Mouse (Mus musculus): ENCODE measurements around the gene Ube2e2. TPM values are rescaled to one million over a fixed set of nuclear protein-coding genes. Genes with fewer than 3 reads are reported as not detected.

Ube2e2 gene
- total and polyA plus RNA-seq, 3 experiments = not detected

DNA sequence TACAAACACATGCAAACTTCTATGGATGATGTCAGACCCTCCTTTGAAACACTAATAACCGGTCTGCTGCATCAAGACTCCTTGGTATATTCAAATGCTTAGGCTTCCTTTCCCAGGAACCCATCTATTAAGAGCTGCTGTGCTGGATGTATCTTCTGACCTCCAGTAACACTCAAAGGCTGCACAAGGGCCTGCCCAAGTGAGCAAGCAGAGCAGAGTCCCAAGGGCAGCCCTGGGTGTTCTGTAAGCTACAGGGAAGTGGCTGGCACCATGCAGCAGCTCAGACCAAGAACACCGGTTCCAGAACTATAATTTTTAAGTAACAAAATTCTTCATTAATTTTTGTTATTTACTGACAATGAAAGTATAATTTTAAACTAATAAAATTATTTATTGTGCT is 139.5 kb downstream of the Ube2e2 start:
- TF ChIP-seq TBP (IDR thresholded peaks at IDR 0.05; ENCODE audit: low read depth, low read length) = no peak
- TF ChIP-seq GATA1 (IDR thresholded peaks at IDR 0.05; ENCODE audit: low read depth, low read length) = no peak
- TF ChIP-seq E2F4 (IDR thresholded peaks at IDR 0.05; ENCODE audit: borderline replicate concordance, low read depth, low read length) = no peak
- no peak for TF ChIP-seq MEF2A (IDR thresholded peaks at IDR 0.05; ENCODE audit: extremely low read depth, insufficient replicate concordance, low read depth, low read length, poor library complexity, severe bottlenecking)
- TF ChIP-seq NELFE (IDR thresholded peaks at IDR 0.05; ENCODE audit: low read depth, low read length) = no peak
- TF ChIP-seq RCOR1 (IDR thresholded peaks at IDR 0.05; ENCODE audit: low read depth, low read length) = no peak
- no peak for TF ChIP-seq SIN3A (IDR thresholded peaks at IDR 0.05; ENCODE audit: low read length)
- TF ChIP-seq TAL1 (IDR thresholded peaks at IDR 0.05; ENCODE audit: low read length) = no peak
- TF ChIP-seq USF2 (IDR thresholded peaks at IDR 0.05; ENCODE audit: borderline replicate concordance in 1 of 2, insufficient read depth in 1 of 2, low read depth in 1 of 2, low read length in 2 of 2) = no peak
- TF ChIP-seq BHLHE40 (IDR thresholded peaks at IDR 0.05; ENCODE audit: borderline replicate concordance, low read depth, low read length) = no peak
- TF ChIP-seq CTCF (IDR thresholded peaks at IDR 0.05 in 2 of 3, conservative IDR thresholded peaks at IDR 0.05 in 1 of 3; ENCODE audit: control insufficient read depth in 1 of 3, insufficient read depth in 1 of 3, low read depth in 2 of 3, low read length in 3 of 3, poor library complexity in 1 of 3, severe bottlenecking in 1 of 3) = no peak
- no peak for TF ChIP-seq POLR2AphosphoS5 (IDR thresholded peaks at IDR 0.05; ENCODE audit: borderline replicate concordance, low read depth, low read length)
- no peak for TF ChIP-seq SMC3 (IDR thresholded peaks at IDR 0.05; ENCODE audit: low read depth, low read length)
- TF ChIP-seq CHD1 (IDR thresholded peaks at IDR 0.05; ENCODE audit: low read depth, low read length) = no peak
- no peak overlapping the region for H3K9ac ChIP-seq (ENCODE audit: control insufficient read depth, low read depth, low read length, poor library complexity, severe bottlenecking)
- no peaks in the 10 kb centered on the region for H3K79me2 ChIP-seq (ENCODE audit: control insufficient read depth, insufficient read depth, low read length, poor library complexity)
- no peaks in the 10 kb centered on the region for H3K4me1 ChIP-seq (ENCODE audit: control insufficient read depth in 1 of 2, insufficient read depth in 2 of 2, low read length in 2 of 2)
- no peaks in the 10 kb centered on the region for H3K27me3 ChIP-seq (ENCODE audit: control insufficient read depth in 1 of 2, insufficient read depth in 2 of 2, low read length in 2 of 2)
- H3K36me3 ChIP-seq (ENCODE audit: control insufficient read depth in 1 of 2, insufficient read depth in 2 of 2, low read length in 2 of 2) = no peaks in the 10 kb centered on the region
- no peak overlapping the region for H3K4me3 ChIP-seq (ENCODE audit: control insufficient read depth in 1 of 2, insufficient read depth in 1 of 2, low read depth in 2 of 2, low read length in 2 of 2)
- no peak for DNase-seq (ENCODE audit: low read depth, low spot score)
- H3K27ac ChIP-seq (ENCODE audit: control insufficient read depth, low read depth, low read length) = no peak overlapping the region
- H3K9me3 ChIP-seq (replicated peaks; ENCODE audit: insufficient read depth, low read length) = no peaks in the 10 kb centered on the region

DNA sequence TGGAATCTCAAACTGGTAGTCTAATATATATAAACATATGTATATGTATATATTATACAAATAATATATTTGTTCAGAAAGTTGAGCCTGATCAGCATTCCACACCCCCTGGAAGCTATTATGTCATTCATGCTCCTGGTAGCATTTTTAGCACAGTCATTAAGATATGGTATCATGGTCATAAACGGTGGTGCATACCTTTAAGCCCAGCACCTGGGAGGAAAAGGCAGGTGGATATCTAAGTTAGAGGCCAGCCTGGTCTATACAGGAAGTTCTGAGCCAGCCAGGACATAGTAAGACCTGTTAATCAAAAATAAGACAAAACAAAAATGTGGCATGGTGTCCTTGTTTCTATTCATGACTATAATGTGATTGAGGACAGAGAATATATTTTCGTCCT is 140.1 kb downstream of the Ube2e2 start:
- Histone ChIP-seq H3K9me3 (replicated peaks; ENCODE audit: insufficient read depth, low read length) (no peaks in the 10 kb centered on the region), H3K79me2 (ENCODE audit: control insufficient read depth, insufficient read depth, low read length, poor library complexity) (no peaks in the 10 kb centered on the region), H3K4me3 (ENCODE audit: control insufficient read depth in 1 of 2, insufficient read depth in 1 of 2, low read depth in 2 of 2, low read length in 2 of 2) (no peak overlapping the region), H3K36me3 (ENCODE audit: control insufficient read depth in 1 of 2, insufficient read depth in 2 of 2, low read length in 2 of 2) (no peaks in the 10 kb centered on the region), H3K9ac (ENCODE audit: control insufficient read depth, low read depth, low read length, poor library complexity, severe bottlenecking) (no peak overlapping the region), H3K4me1 (ENCODE audit: control insufficient read depth in 1 of 2, insufficient read depth in 2 of 2, low read length in 2 of 2) (no peaks in the 10 kb centered on the region), H3K27me3 (ENCODE audit: control insufficient read depth in 1 of 2, insufficient read depth in 2 of 2, low read length in 2 of 2) (no peaks in the 10 kb centered on the region), H3K27ac (ENCODE audit: control insufficient read depth, low read depth, low read length) (no peak overlapping the region)
- DNase-seq (ENCODE audit: low read depth, low spot score) = no peak
- TF ChIP-seq MXI1 (IDR thresholded peaks at IDR 0.05; ENCODE audit: low read depth, low read length) (no peak), TAL1 (IDR thresholded peaks at IDR 0.05; ENCODE audit: low read length) (no peak), ELF1 (IDR thresholded peaks at IDR 0.05; ENCODE audit: low read depth, low read length) (no peak)

All from MEL (cell line).